Mouse (Mus musculus) subcutaneous adipose tissue, adult 2 months (tissue): Measurements from ENCODE around the gene B3gat1. TPM values are rescaled to one million over a fixed set of nuclear protein-coding genes. Genes with fewer than 3 reads are reported as not detected.

Experiments used
- polyA plus RNA-seq: library from polyadenylated mRNA; depleted of rRNA; stranded (reverse); fragments of >200 nt; gene quantifications from 2 replicates; pipeline ENCODE4 v1.2.3, GENCODE M21; 2012; ENCODE audit warnings: low replicate concordance; rRNA removed

Gene B3gat1
- polyA plus RNA-seq = 0.90 TPM in 1 of 2 replicates, not detected in the other

DNA sequence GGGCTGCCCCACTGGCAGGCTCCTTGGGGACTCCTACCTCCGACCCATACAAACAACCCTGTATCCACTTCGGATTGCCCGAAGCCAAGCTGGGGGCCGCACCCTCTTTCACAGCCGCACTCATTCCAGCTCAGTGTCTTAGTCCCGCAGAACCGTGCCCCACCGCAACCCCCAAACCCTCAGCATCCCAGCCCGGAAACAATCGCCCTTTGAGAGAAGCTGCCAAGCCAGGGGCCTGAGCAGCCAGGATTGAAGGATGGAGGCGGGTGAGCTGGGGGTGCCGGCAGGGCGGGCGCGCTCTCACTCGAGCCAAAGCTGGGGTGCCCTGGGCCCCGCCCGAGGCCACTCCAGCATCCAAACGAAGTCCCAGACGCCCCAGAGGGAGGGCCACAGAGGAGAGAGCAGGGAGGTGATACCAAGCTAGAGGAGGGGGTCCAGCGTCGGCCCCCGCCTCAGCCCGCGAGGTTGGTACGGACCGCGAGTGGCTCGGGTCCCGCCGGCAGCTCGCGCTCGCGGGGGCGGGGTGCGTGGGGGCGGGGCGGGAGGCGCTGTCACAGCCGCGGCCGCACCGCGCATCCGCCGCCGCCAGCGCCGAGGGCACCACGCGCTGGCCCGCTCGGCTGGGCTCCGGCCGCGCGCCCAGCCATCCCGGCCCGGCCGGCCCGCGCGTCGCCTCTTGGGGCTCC is at the start of gene B3gat1:
Gene B3gat1 (plus strand): TSS at position 523 of the 686 bp plus-strand sequence.

DNA sequence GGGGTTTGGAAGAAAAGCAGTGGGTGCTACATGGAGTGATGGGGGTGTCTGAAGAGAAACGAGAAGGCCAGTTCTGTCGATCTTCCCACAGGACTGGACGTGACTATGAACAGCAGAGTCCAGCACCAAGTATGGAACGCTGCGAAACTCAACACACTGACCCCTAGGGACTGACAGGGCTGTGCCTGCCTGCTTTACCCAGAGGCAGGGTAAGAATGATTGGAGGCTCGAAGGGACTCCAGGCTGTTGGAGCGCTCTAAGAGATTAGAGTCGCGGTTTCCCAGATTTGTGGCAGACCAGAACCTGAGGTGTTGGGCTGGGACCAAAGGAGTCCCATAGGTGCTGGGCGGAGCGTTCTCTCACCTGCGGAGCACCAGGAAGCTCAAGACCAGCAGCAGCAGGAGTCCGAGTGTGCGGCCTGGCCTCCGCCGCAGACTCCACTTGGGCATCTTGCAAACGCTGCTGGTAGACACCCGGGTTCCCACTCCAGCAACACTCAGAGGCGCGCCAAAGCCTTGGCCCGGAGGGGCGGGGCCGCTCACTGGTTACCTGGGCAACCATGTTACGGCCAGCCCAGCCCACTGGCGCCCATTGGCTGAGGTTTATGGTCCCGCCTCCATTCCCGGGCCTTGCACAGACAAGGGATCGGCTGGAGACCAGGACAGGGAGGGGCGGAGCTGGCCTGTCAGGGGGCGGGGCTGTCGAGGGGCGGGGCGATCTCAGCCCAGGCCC is 72.6 kb downstream of the B3gat1 start, which contains the start of gene Glb1l2:
Gene Glb1l2 (minus strand): TSS at position 534 of the 732 bp plus-strand sequence.

Other genes with a start within 250 kb of the B3gat1 start
- 78.5 and 344 TPM in 2 replicates for gene Glb1l2, start 72.7 kb downstream of the B3gat1 start, polyA plus RNA-seq
- 0.14 and 0.32 TPM in 2 replicates for gene Glb1l3, start 127.2 kb downstream of the B3gat1 start, polyA plus RNA-seq
- gene Gm1110, start 189.4 kb downstream of the B3gat1 start, polyA plus RNA-seq = 0.13 and 0.23 TPM in 2 replicates